Mouse (Mus musculus) adrenal gland, postnatal 14 days (tissue): ENCODE measurements around the gene Magt1. TPM values are rescaled to one million over a fixed set of nuclear protein-coding genes. Genes with fewer than 3 reads are reported as not detected.
A peak's percentile ranks its signal among the peaks of the same experiment; 100 is the strongest.
"Not testable (repeated sequence)": the region's sequence is repeated elsewhere in the genome, so short reads cannot be mapped to it uniquely, and the experiment has no call there.

Experiments
- DNase-seq: peaks from one replicate; pipeline ENCODE4 v3.0.0; 2021; ENCODE audit warnings: mixed read lengths
- total RNA-seq: library from RNA; stranded (reverse); gene quantifications from 2 replicates; pipeline ENCODE4 v1.2.3, GENCODE M21; 2021

Gene Magt1
- total RNA-seq, 1 experiment from 2014 or later, result 59.5 TPM

- no peak for DNase-seq
Observed at GRCm38 (mm10) chrX:105953999-105954398, 57.7 kb downstream of the Magt1 start.

GRCm38 (mm10) chrX:105946357-105946756 is 65.3 kb downstream of the Magt1 start:
- DNase-seq, result no peak

GRCm38 (mm10) chrX:105939245-105939644 is 72.5 kb downstream of the Magt1 start:
- no peak for DNase-seq

GRCm38 (mm10) chrX:105937736-105938135 is 74.0 kb downstream of the Magt1 start:
- no peak for DNase-seq

- peak; percentile 7 for DNase-seq
Observed at GRCm38 (mm10) chrX:105934341-105934740, 77.4 kb downstream of the Magt1 start.

- no peak for DNase-seq
Observed at GRCm38 (mm10) chrX:105929478-105930038, 82.1 kb downstream of the Magt1 start.

- DNase-seq, result peak; percentile 83
Observed at GRCm38 (mm10) chrX:105928861-105929477, 82.7 kb downstream of the Magt1 start, which contains the start of gene Atrx. Gene Atrx (minus strand): TSS chrX:105929403.

- DNase-seq, result peak; percentile 50
Observed at GRCm38 (mm10) chrX:105927941-105928860, 83.5 kb downstream of the Magt1 start.

GRCm38 (mm10) chrX:105926121-105926735 is 85.5 kb downstream of the Magt1 start:
- DNase-seq, result peak; percentile 43

- no peak for DNase-seq
Observed at GRCm38 (mm10) chrX:105924326-105925070, 87.2 kb downstream of the Magt1 start.

GRCm38 (mm10) chrX:105923896-105924295 is 87.8 kb downstream of the Magt1 start:
- DNase-seq, result no peak

GRCm38 (mm10) chrX:105922986-105923385 is 88.7 kb downstream of the Magt1 start:
- DNase-seq, result not testable (repeated sequence)

GRCm38 (mm10) chrX:105921421-105921820 is 90.3 kb downstream of the Magt1 start:
- peak; percentile 54 for DNase-seq

Other genes with a start within 250 kb of the Magt1 start
- 0.56 and 1.1 TPM in 2 replicates for gene Fgf16, start 247.6 kb downstream of the Magt1 start, total RNA-seq
- gene Atrx, start 82.5 kb downstream of the Magt1 start, total RNA-seq, result 115 and 125 TPM in 2 replicates
- gene Cox7b, start 3.8 kb upstream of the Magt1 start, total RNA-seq, result 824 and 885 TPM in 2 replicates
- gene Atp7a, start 15.4 kb upstream of the Magt1 start, total RNA-seq, result 30.0 and 31.6 TPM in 2 replicates
- gene Tlr13, start 131.3 kb upstream of the Magt1 start, total RNA-seq, result 1.1 and 1.8 TPM in 2 replicates
- gene Pgk1, start 175.2 kb upstream of the Magt1 start, total RNA-seq, result 400 and 401 TPM in 2 replicates
- 17.6 and 17.7 TPM in 2 replicates for gene Taf9b, start 209.3 kb upstream of the Magt1 start, total RNA-seq
- gene Fnd3c2, start 243.5 kb upstream of the Magt1 start, total RNA-seq, result not detected in 2 replicates